Mouse (Mus musculus): ENCODE results near the gene Blcap.

DNA sequence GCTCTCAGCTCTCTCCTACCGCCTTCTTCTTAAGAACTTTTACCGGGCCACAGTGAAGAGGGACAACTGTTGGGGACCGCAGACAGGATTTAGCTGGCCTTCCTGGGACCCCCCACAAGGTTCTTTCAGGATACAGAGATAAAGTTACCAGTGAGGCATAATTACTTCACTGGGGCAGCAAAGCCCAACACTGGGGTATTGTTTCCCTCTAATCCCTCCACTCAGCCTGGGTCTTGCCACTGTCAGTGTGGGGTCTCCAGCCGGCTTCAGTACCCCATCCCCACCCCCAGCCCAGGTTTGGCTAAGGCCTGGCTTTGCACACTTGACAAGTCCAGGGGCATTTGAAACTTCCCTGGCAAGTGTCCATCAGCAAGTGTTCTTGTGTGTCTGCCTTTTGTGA, 56.7 kb downstream of the Blcap start:
- TF ChIP-seq E2F4 (IDR thresholded peaks at IDR 0.05; ENCODE audit: insufficient read depth) = no peak
- no peak for TF ChIP-seq MAX (IDR thresholded peaks at IDR 0.05; ENCODE audit: low read depth)
- TF ChIP-seq TCF12 (IDR thresholded peaks at IDR 0.05; ENCODE audit: insufficient read depth, poor library complexity, severe bottlenecking) = no peak
- no peak for TF ChIP-seq POLR2A (IDR thresholded peaks at IDR 0.05; ENCODE audit: insufficient read length, low read depth)
- TF ChIP-seq CEBPB (IDR thresholded peaks at IDR 0.05; ENCODE audit: insufficient read depth, poor library complexity, severe bottlenecking) = no peak
- TF ChIP-seq TCF3 (IDR thresholded peaks at IDR 0.05; ENCODE audit: insufficient read length, low read depth) = no peak
- TF ChIP-seq POLR2AphosphoS2 (IDR thresholded peaks at IDR 0.05; ENCODE audit: insufficient read length, low read depth) = no peak
- no peak for TF ChIP-seq SRF (IDR thresholded peaks at IDR 0.05; ENCODE audit: control insufficient read depth, insufficient read length, low read depth)
- no peak for TF ChIP-seq USF1 (IDR thresholded peaks at IDR 0.05; ENCODE audit: low read depth)
- TF ChIP-seq REST (IDR thresholded peaks at IDR 0.05; ENCODE audit: insufficient read depth, insufficient read length) = no peak
- TF ChIP-seq MYOD1 (IDR thresholded peaks at IDR 0.05; ENCODE audit: control insufficient read depth in 1 of 3, insufficient read length in 2 of 3, low read depth in 2 of 3) = no peak
- no peak for TF ChIP-seq MYOG (IDR thresholded peaks at IDR 0.05; ENCODE audit: control insufficient read depth in 1 of 3, insufficient read depth in 1 of 3, insufficient read length in 2 of 3, low read depth in 2 of 3)
